Mouse (Mus musculus) heart, adult 10 weeks (tissue): ENCODE measurements around the gene Htr2c. TPM values are rescaled to one million over a fixed set of nuclear protein-coding genes. Genes with fewer than 3 reads are reported as not detected.

Experiments
- polyA plus RNA-seq: library from polyadenylated mRNA; stranded (reverse); fragments of 350-450 nt; fragmentation: Illumina TruSeq; extraction: RNeasy Lipid Tissue Mini Kit (QIAGEN cat#74804); gene quantifications from one replicate; pipeline ENCODE4 v1.2.3, GENCODE M21; 2014; ENCODE audit warnings: low read depth, low replicate concordance

The Htr2c gene
- not detected for polyA plus RNA-seq

DNA sequence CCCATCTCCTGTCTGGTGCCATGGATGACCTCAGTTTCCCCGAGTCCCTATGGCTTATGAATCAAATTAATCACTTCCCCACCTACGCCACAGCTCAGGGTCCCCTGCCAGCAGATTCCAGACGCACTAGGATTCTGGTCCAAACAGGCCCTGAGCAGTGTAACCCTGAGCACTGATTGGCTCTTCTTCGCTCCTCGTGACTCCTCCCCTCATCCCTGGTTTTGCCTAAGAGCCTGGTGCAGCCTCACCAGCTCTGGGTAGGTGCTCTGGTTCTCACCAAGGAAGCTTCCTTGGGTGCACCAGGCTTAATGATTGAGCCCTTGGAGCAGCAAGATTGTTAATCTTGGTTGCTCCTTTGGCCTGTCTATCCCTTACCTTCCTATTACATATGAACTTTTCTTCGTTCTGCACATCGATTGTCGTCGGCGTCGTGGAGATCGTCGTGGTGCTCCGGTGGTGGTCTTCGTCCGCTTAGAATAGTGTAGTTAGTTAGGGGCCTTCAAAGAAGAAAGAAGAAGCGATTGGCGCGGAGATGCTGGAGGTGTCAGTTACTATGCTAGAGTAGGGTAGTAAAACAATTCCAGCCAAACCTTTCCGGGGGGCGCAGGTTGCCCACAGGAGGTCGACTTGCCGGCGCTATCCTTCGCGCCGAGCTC, at the start of gene Htr2c:
Htr2c (plus strand) TSS at position 256 of the 656 bp plus-strand sequence.

